Mouse (Mus musculus): ENCODE data around the gene Nr5a1.

- TF ChIP-seq ZC3H11A (IDR thresholded peaks at IDR 0.05; ENCODE audit: borderline replicate concordance, low read depth, low read length): no peak
- no peak for TF ChIP-seq HCFC1 (IDR thresholded peaks at IDR 0.05; ENCODE audit: borderline replicate concordance, insufficient read depth, low read length)
- no peak for TF ChIP-seq ZNF384 (IDR thresholded peaks at IDR 0.05; ENCODE audit: low read depth, low read length)
- TF ChIP-seq MAFK (IDR thresholded peaks at IDR 0.05; ENCODE audit: insufficient read depth, low read depth, low read length): no peak
- TF ChIP-seq CHD2 (IDR thresholded peaks at IDR 0.05; ENCODE audit: low read depth, low read length): no peak
Measured at GRCm38 (mm10) chr2:38718676-38719075, 4.3 kb upstream of the Nr5a1 start.
